Mouse (Mus musculus): Measurements from ENCODE around the gene 9130409I23Rik. TPM values are rescaled to one million over a fixed set of nuclear protein-coding genes. Genes with fewer than 3 reads are reported as not detected.

Gene 9130409I23Rik
- polyA plus RNA-seq (2014; fragmentation: Nextera tagmentation; extraction: Ambion mirVana): not detected in 2 replicates

GRCm38 (mm10) chr1:181050937-181051336 is at the start of gene 9130409I23Rik:
Gene 9130409I23Rik, plus strand, starts transcription at chr1:181051237.
- H3K4me2 ChIP-seq (replicated peaks; ENCODE audit: low read depth, low read length): no peak within 1 kb of the TSS
- no peaks in the 10 kb centered on the region for H3K27me3 ChIP-seq (ENCODE audit: control insufficient read depth, insufficient read depth, low read length)
- no peaks in the 10 kb centered on the region for H3K36me3 ChIP-seq (ENCODE audit: control insufficient read depth, insufficient read depth, low read length)
- 75% methylated on average over 6 of the region's 6 CpGs for WGBS
- no peak within 1 kb of the TSS for H3K27ac ChIP-seq (ENCODE audit: low read length)
- H3K4me1 ChIP-seq (ENCODE audit: control insufficient read depth, insufficient read depth, low read length): no peaks in the 10 kb centered on the region
- H3K4me3 ChIP-seq (ENCODE audit: low read depth, low read length): no peak within 1 kb of the TSS
- ATAC-seq (ENCODE audit: insufficient number of reproducible peaks, insufficient read depth, low FRiP score, low read depth): no peak
- no peak within 1 kb of the TSS for H3K9ac ChIP-seq (replicated peaks; ENCODE audit: low read depth, low read length)
- H3K9me3 ChIP-seq (ENCODE audit: control insufficient read depth, low read depth, low read length): no peaks in the 10 kb centered on the region

GRCm38 (mm10) chr1:181001621-181002020 is 49.4 kb upstream of the 9130409I23Rik start:
- ATAC-seq (ENCODE audit: insufficient number of reproducible peaks, insufficient read depth, low FRiP score, low read depth): no peak
- Histone ChIP-seq H3K4me1 (ENCODE audit: control insufficient read depth, insufficient read depth, low read length) (peaks cover 6% of the 10 kb centered on the region; the same call in 1 of the 2 replicates), H3K4me2 (replicated peaks; ENCODE audit: low read depth, low read length) (no peak overlapping the region), H3K27me3 (ENCODE audit: control insufficient read depth, insufficient read depth, low read length) (no peaks in the 10 kb centered on the region), H3K9ac (replicated peaks; ENCODE audit: low read depth, low read length) (no peak overlapping the region), H3K9me3 (ENCODE audit: control insufficient read depth, low read depth, low read length) (no peaks in the 10 kb centered on the region), H3K27ac (ENCODE audit: low read length) (no peak overlapping the region), H3K36me3 (ENCODE audit: control insufficient read depth, insufficient read depth, low read length) (no peaks in the 10 kb centered on the region), H3K4me3 (ENCODE audit: low read depth, low read length) (no peak overlapping the region)
- WGBS: 95% methylated on average over 3 of the region's 3 CpGs

GRCm38 (mm10) chr1:181003790-181004189 is 47.2 kb upstream of the 9130409I23Rik start:
- no peak overlapping the region for H3K27ac ChIP-seq (ENCODE audit: low read length)
- H3K4me3 ChIP-seq (ENCODE audit: low read depth, low read length): no peak overlapping the region
- H3K4me1 ChIP-seq (ENCODE audit: control insufficient read depth, insufficient read depth, low read length): peaks cover 6% of the 10 kb centered on the region; the same call in 1 of the 2 replicates
- no peaks in the 10 kb centered on the region for H3K27me3 ChIP-seq (ENCODE audit: control insufficient read depth, insufficient read depth, low read length)
- 76% methylated on average over 2 of the region's 2 CpGs for WGBS
- H3K9me3 ChIP-seq (ENCODE audit: control insufficient read depth, low read depth, low read length): no peaks in the 10 kb centered on the region
- no peak for ATAC-seq (ENCODE audit: insufficient number of reproducible peaks, insufficient read depth, low FRiP score, low read depth)
- no peak overlapping the region for H3K4me2 ChIP-seq (replicated peaks; ENCODE audit: low read depth, low read length)
- no peaks in the 10 kb centered on the region for H3K36me3 ChIP-seq (ENCODE audit: control insufficient read depth, insufficient read depth, low read length)
- no peak overlapping the region for H3K9ac ChIP-seq (replicated peaks; ENCODE audit: low read depth, low read length)

- Histone ChIP-seq H3K36me3 (ENCODE audit: control insufficient read depth, insufficient read depth, low read length) (no peaks in the 10 kb centered on the region), H3K27me3 (ENCODE audit: control insufficient read depth, insufficient read depth, low read length) (no peaks in the 10 kb centered on the region), H3K4me3 (ENCODE audit: low read depth, low read length) (no peak overlapping the region), H3K9me3 (ENCODE audit: control insufficient read depth, low read depth, low read length) (no peaks in the 10 kb centered on the region), H3K4me1 (ENCODE audit: control insufficient read depth, insufficient read depth, low read length) (peaks cover 3% of the 10 kb centered on the region; the same call in 1 of the 2 replicates), H3K9ac (replicated peaks; ENCODE audit: low read depth, low read length) (no peak overlapping the region), H3K4me2 (replicated peaks; ENCODE audit: low read depth, low read length) (no peak overlapping the region), H3K27ac (ENCODE audit: low read length) (no peak overlapping the region)
- no peak for ATAC-seq (ENCODE audit: insufficient number of reproducible peaks, insufficient read depth, low FRiP score, low read depth)
- 74% methylated on average over 8 of the region's 8 CpGs for WGBS
These were observed 45.7 kb upstream of the 9130409I23Rik start for GRCm38 (mm10) chr1:181005331-181005730.

GRCm38 (mm10) chr1:181007831-181008230 is 43.2 kb upstream of the 9130409I23Rik start:
- no peak overlapping the region for H3K9ac ChIP-seq (replicated peaks; ENCODE audit: low read depth, low read length)
- no peak overlapping the region for H3K4me2 ChIP-seq (replicated peaks; ENCODE audit: low read depth, low read length)
- no peak overlapping the region for H3K27ac ChIP-seq (ENCODE audit: low read length)
- no peaks in the 10 kb centered on the region for H3K36me3 ChIP-seq (ENCODE audit: control insufficient read depth, insufficient read depth, low read length)
- no peaks in the 10 kb centered on the region for H3K27me3 ChIP-seq (ENCODE audit: control insufficient read depth, insufficient read depth, low read length)
- H3K9me3 ChIP-seq (ENCODE audit: control insufficient read depth, low read depth, low read length): no peaks in the 10 kb centered on the region
- 85% methylated on average over 6 of the region's 6 CpGs for WGBS
- ATAC-seq (ENCODE audit: insufficient number of reproducible peaks, insufficient read depth, low FRiP score, low read depth): no peak
- no peak overlapping the region for H3K4me3 ChIP-seq (ENCODE audit: low read depth, low read length)
- no peaks in the 10 kb centered on the region for H3K4me1 ChIP-seq (ENCODE audit: control insufficient read depth, insufficient read depth, low read length)

GRCm38 (mm10) chr1:181008266-181008665 is 42.8 kb upstream of the 9130409I23Rik start:
- Histone ChIP-seq H3K36me3 (ENCODE audit: control insufficient read depth, insufficient read depth, low read length) (no peaks in the 10 kb centered on the region), H3K9me3 (ENCODE audit: control insufficient read depth, low read depth, low read length) (no peaks in the 10 kb centered on the region), H3K9ac (replicated peaks; ENCODE audit: low read depth, low read length) (no peak overlapping the region), H3K27me3 (ENCODE audit: control insufficient read depth, insufficient read depth, low read length) (no peaks in the 10 kb centered on the region), H3K4me3 (ENCODE audit: low read depth, low read length) (no peak overlapping the region), H3K27ac (ENCODE audit: low read length) (no peak overlapping the region), H3K4me1 (ENCODE audit: control insufficient read depth, insufficient read depth, low read length) (no peaks in the 10 kb centered on the region), H3K4me2 (replicated peaks; ENCODE audit: low read depth, low read length) (no peak overlapping the region)
- WGBS: 94% methylated on average over 2 of the region's 2 CpGs
- ATAC-seq (ENCODE audit: insufficient number of reproducible peaks, insufficient read depth, low FRiP score, low read depth): no peak

GRCm38 (mm10) chr1:181009011-181009590 is 41.9 kb upstream of the 9130409I23Rik start:
- 81% methylated on average over 4 of the region's 4 CpGs for WGBS
- no peaks in the 10 kb centered on the region for H3K36me3 ChIP-seq (ENCODE audit: control insufficient read depth, insufficient read depth, low read length)
- no peaks in the 10 kb centered on the region for H3K4me1 ChIP-seq (ENCODE audit: control insufficient read depth, insufficient read depth, low read length)
- H3K9ac ChIP-seq (replicated peaks; ENCODE audit: low read depth, low read length): no peak overlapping the region
- no peak for ATAC-seq (ENCODE audit: insufficient number of reproducible peaks, insufficient read depth, low FRiP score, low read depth)
- no peaks in the 10 kb centered on the region for H3K9me3 ChIP-seq (ENCODE audit: control insufficient read depth, low read depth, low read length)
- H3K4me2 ChIP-seq (replicated peaks; ENCODE audit: low read depth, low read length): no peak overlapping the region
- no peak overlapping the region for H3K27ac ChIP-seq (ENCODE audit: low read length)
- H3K27me3 ChIP-seq (ENCODE audit: control insufficient read depth, insufficient read depth, low read length): no peaks in the 10 kb centered on the region
- H3K4me3 ChIP-seq (ENCODE audit: low read depth, low read length): no peak overlapping the region

GRCm38 (mm10) chr1:181009754-181010153 is 41.3 kb upstream of the 9130409I23Rik start:
- Histone ChIP-seq H3K27me3 (ENCODE audit: control insufficient read depth, insufficient read depth, low read length) (no peaks in the 10 kb centered on the region), H3K27ac (ENCODE audit: low read length) (no peak overlapping the region), H3K4me3 (ENCODE audit: low read depth, low read length) (no peak overlapping the region), H3K4me2 (replicated peaks; ENCODE audit: low read depth, low read length) (no peak overlapping the region), H3K4me1 (ENCODE audit: control insufficient read depth, insufficient read depth, low read length) (no peaks in the 10 kb centered on the region), H3K9me3 (ENCODE audit: control insufficient read depth, low read depth, low read length) (no peaks in the 10 kb centered on the region), H3K9ac (replicated peaks; ENCODE audit: low read depth, low read length) (no peak overlapping the region), H3K36me3 (ENCODE audit: control insufficient read depth, insufficient read depth, low read length) (no peaks in the 10 kb centered on the region)
- 0 out of 2 replicates have a peak, but pooled peaks have one; percentile 10 for ATAC-seq (ENCODE audit: insufficient number of reproducible peaks, insufficient read depth, low FRiP score, low read depth)
- 62% methylated on average over 3 of the region's 3 CpGs for WGBS
